Mouse (Mus musculus) intestine, embryonic 16.5 days (tissue): ENCODE data around the gene Mcpt1. TPM values are rescaled to one million over a fixed set of nuclear protein-coding genes. Genes with fewer than 3 reads are reported as not detected.
A peak's percentile ranks its signal among the peaks of the same experiment; 100 is the strongest.
"Not testable (repeated sequence)": the region's sequence is repeated elsewhere in the genome, so short reads cannot be mapped to it uniquely, and the experiment has no call there.

Source experiments
- ATAC-seq: fragments of 200-750 bp; cut with Nextera tagmentation; 2 replicates; pipeline ENCODE4 v1.8.0; 2017; ENCODE audit warnings: moderate TSS enrichment, moderate library complexity
- H3K27ac ChIP-seq: fragments of 300-500 bp; sonication (generic); 2 replicates; pipeline ENCODE4 v1.5.1; 2014; ENCODE audit warnings: mild to moderate bottlenecking, low read length
- H3K27me3 ChIP-seq: fragments of 300-500 bp; sonication (generic); replicated peaks from 2 replicates; pipeline ENCODE4 v1.6.1; 2014; ENCODE audit warnings: low read length, control low read depth, mixed read lengths; ENCODE audit not compliant: control insufficient read depth, insufficient read depth
- H3K36me3 ChIP-seq: fragments of 300-500 bp; sonication (generic); 2 replicates; pipeline ENCODE4 v1.6.1; 2014; ENCODE audit warnings: low read length, control low read depth; ENCODE audit not compliant: control insufficient read depth, insufficient read depth
- H3K4me1 ChIP-seq: fragments of 300-500 bp; sonication (generic); 2 replicates; pipeline ENCODE4 v1.6.1; 2014; ENCODE audit warnings: low read length, control low read depth, mixed read lengths; ENCODE audit not compliant: control insufficient read depth, insufficient read depth
- H3K4me2 ChIP-seq: fragments of 300-500 bp; sonication (generic); 2 replicates; pipeline ENCODE4 v1.6.1; 2014; ENCODE audit warnings: low read depth, low read length, control low read depth
- H3K4me3 ChIP-seq: fragments of 300-500 bp; sonication (generic); 2 replicates; pipeline ENCODE4 v1.5.1; 2014; ENCODE audit warnings: mild to moderate bottlenecking, low read length
- H3K9ac ChIP-seq: fragments of 300-500 bp; sonication (generic); 2 replicates; pipeline ENCODE4 v1.6.1; 2014; ENCODE audit warnings: low read depth, low read length
- H3K9me3 ChIP-seq: fragments of 300-500 bp; sonication (generic); 2 replicates; pipeline ENCODE4 v1.6.1; 2016; ENCODE audit warnings: low read length, control low read depth; ENCODE audit not compliant: control insufficient read depth
- WGBS: fragments of 180-500 bp; shearing (Covaris S2); extraction: QIAGEN DNeasy Blood & Tissue Kit; methylation state at CpG from one replicate; pipeline ENCODE4 v1.1.7; 2014; 5-methylcytosine and 5-hydroxymethylcytosine counted together
- polyA plus RNA-seq: library from polyadenylated mRNA; unstranded; fragments of >200 nt; fragmentation: Nextera tagmentation; extraction: Ambion mirVana; gene quantifications from 2 replicates; pipeline ENCODE4 v1.2.1, GENCODE M21; 2015

Gene Mcpt1
- 0.27 and 0.48 TPM in 2 replicates for polyA plus RNA-seq

DNA sequence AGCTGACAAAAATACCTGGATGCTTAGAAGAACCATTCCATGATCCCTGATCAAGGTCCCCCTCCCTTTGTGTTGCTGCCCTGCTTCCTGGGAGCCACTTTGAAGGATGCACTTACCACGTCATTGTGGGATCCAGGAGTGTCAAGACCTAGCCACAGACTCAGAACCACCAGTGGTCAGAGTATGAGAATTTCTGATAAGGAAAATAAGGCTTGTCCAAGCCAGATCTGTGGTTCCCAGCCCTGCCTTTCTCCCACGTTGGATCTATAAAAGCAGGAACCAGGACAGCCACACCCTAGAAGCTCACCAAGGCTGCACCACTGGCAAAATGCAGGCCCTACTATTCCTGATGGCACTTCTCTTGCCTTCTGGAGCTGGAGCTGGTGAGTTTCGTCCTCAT is at the start of gene Mcpt1:
TSS of gene Mcpt1 (plus strand) at position 301 of the 400 bp plus-strand sequence.
- not testable (repeated sequence) for H3K4me1 ChIP-seq, H3K9me3 ChIP-seq, H3K27me3 ChIP-seq, H3K4me3 ChIP-seq, ATAC-seq, H3K4me2 ChIP-seq, H3K27ac ChIP-seq, H3K9ac ChIP-seq, H3K36me3 ChIP-seq
- WGBS: 69% methylated on average over 3 of the region's 3 CpGs

GRCm38 (mm10) chr14:55987464-55987863 is 30.3 kb upstream of the Mcpt1 start:
- not testable (repeated sequence) for H3K27me3 ChIP-seq, H3K36me3 ChIP-seq, H3K4me1 ChIP-seq, H3K9me3 ChIP-seq, ATAC-seq, H3K9ac ChIP-seq, H3K27ac ChIP-seq, H3K4me2 ChIP-seq, H3K4me3 ChIP-seq
- 60% methylated on average over 1 of the region's 3 CpGs for WGBS

DNA sequence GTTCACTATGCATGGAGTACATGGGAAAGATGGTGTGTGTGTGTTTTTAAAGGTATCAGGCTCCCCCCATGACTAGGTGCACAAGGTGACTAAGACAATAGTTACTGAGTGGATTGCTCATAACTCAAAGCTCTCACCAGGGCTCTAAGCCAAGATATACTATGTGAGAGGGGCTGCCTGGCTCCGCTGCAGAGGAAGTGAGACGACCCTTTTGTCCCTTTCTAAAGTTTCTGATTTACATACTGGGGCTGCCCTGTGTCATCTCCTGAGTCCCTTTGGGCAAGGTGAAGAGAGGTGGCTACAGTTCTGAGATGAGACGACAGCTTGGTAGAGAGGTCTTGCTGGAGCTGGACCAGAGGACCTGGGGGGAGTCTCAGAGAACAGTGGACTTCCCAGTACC is 4.6 kb upstream of the Mcpt1 start:
- no peak overlapping the region for H3K9ac ChIP-seq
- no peaks in the 10 kb centered on the region for H3K9me3 ChIP-seq
- WGBS: 66% methylated on average over 3 of the region's 3 CpGs
- no peak overlapping the region for H3K4me3 ChIP-seq
- H3K27ac ChIP-seq: no peak overlapping the region
- H3K4me1 ChIP-seq: no peaks in the 10 kb centered on the region
- H3K4me2 ChIP-seq: no peak overlapping the region
- H3K36me3 ChIP-seq: no peaks in the 10 kb centered on the region
- no peaks in the 10 kb centered on the region for H3K27me3 ChIP-seq
- no peak for ATAC-seq

- Histone ChIP-seq H3K36me3 (no peaks in the 10 kb centered on the region), H3K9ac (no peak overlapping the region), H3K4me2 (no peak overlapping the region), H3K4me1 (no peaks in the 10 kb centered on the region), H3K4me3 (no peak overlapping the region), H3K27me3 (no peaks in the 10 kb centered on the region), H3K9me3 (no peaks in the 10 kb centered on the region), H3K27ac (no peak overlapping the region)
- no peak for ATAC-seq
- WGBS: 93% methylated on average over 2 of the region's 2 CpGs
Observed at GRCm38 (mm10) chr14:56013924-56014323, 3.8 kb upstream of the Mcpt1 start.

GRCm38 (mm10) chr14:56019446-56019845 is 1.7 kb downstream of the Mcpt1 start:
- Histone ChIP-seq H3K9me3 (no peaks in the 10 kb centered on the region), H3K9ac (no peak overlapping the region), H3K36me3 (no peaks in the 10 kb centered on the region), H3K27me3 (no peaks in the 10 kb centered on the region), H3K4me3 (no peak overlapping the region), H3K4me1 (no peaks in the 10 kb centered on the region), H3K27ac (no peak overlapping the region), H3K4me2 (no peak overlapping the region)
- 67% methylated on average over 1 of the region's 1 CpGs for WGBS
- ATAC-seq: no peak

DNA sequence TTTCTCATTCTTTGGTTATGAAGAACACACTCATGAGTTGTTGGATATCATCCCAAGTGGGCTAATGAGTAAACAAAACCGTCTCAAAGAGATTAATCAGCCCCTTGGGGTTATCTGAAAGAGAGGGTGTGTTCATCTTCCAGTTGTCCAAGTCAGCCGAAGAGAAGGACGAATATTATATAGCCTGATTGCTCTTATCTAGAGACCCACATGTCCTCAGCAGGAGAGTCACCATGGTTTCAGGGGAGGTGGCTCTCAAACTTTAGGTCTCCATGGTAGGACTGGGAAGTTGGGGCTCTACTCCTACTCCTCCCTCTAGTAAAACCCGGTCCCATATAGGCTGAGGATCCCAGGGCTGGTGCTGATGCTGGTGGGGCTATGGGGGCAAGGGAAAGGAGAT is 3.5 kb downstream of the Mcpt1 start:
- not testable (repeated sequence) for H3K27ac ChIP-seq, ATAC-seq, H3K4me3 ChIP-seq, H3K4me2 ChIP-seq, H3K4me1 ChIP-seq, H3K36me3 ChIP-seq, H3K27me3 ChIP-seq, H3K9ac ChIP-seq, H3K9me3 ChIP-seq
- 65% methylated on average over 4 of the region's 4 CpGs for WGBS

- H3K36me3 ChIP-seq, H3K9me3 ChIP-seq, H3K4me1 ChIP-seq, ATAC-seq, H3K27ac ChIP-seq, H3K4me2 ChIP-seq, H3K9ac ChIP-seq, H3K4me3 ChIP-seq, H3K27me3 ChIP-seq: not testable (repeated sequence)
- 82% methylated on average over 3 of the region's 3 CpGs for WGBS
Observed at GRCm38 (mm10) chr14:56030395-56030794, 12.6 kb downstream of the Mcpt1 start, which contains the start of gene Mcpt9. Gene Mcpt9, minus strand, starts transcription at chr14:56030495.

GRCm38 (mm10) chr14:56034433-56034832 is 16.7 kb downstream of the Mcpt1 start:
- Histone ChIP-seq H3K4me3 (no peak overlapping the region), H3K27me3 (no peaks in the 10 kb centered on the region), H3K4me2 (no peak overlapping the region), H3K36me3 (no peaks in the 10 kb centered on the region), H3K9me3 (no peaks in the 10 kb centered on the region), H3K9ac (no peak overlapping the region), H3K4me1 (no peaks in the 10 kb centered on the region), H3K27ac (no peak overlapping the region)
- peak; percentile 64 for ATAC-seq
- WGBS: 52% methylated on average over 2 of the region's 2 CpGs

GRCm38 (mm10) chr14:56041792-56042191 is 24.0 kb downstream of the Mcpt1 start, which contains the start of gene Mcpt2:
Gene Mcpt2, plus strand, starts transcription at chr14:56042041.
- H3K4me2 ChIP-seq, H3K4me3 ChIP-seq, H3K4me1 ChIP-seq, H3K36me3 ChIP-seq, H3K9ac ChIP-seq, H3K9me3 ChIP-seq, H3K27ac ChIP-seq, ATAC-seq, H3K27me3 ChIP-seq: not testable (repeated sequence)
- WGBS: 67% methylated on average over 1 of the region's 1 CpGs

- no peaks in the 10 kb centered on the region for H3K27me3 ChIP-seq
- no peak overlapping the region for H3K9ac ChIP-seq
- no peak overlapping the region for H3K27ac ChIP-seq
- ATAC-seq: no peak
- no peaks in the 10 kb centered on the region for H3K4me1 ChIP-seq
- no peaks in the 10 kb centered on the region for H3K36me3 ChIP-seq
- no peaks in the 10 kb centered on the region for H3K9me3 ChIP-seq
- no peak overlapping the region for H3K4me3 ChIP-seq
- no peak overlapping the region for H3K4me2 ChIP-seq
- WGBS: 72% methylated on average over 3 of the region's 3 CpGs
Observed at GRCm38 (mm10) chr14:56055408-56055807, 37.6 kb downstream of the Mcpt1 start.
